Mouse (Mus musculus): ENCODE results near the gene Stkld1. TPM values are rescaled to one million over a fixed set of nuclear protein-coding genes. Genes with fewer than 3 reads are reported as not detected.
A peak's percentile ranks its signal among the peaks of the same experiment; 100 is the strongest.

Stkld1 gene
- total and polyA plus RNA-seq, 3 experiments: 0.17 to 0.48 (median 0.29) TPM

- DNase-seq: peak; percentile 90
Measured at GRCm38 (mm10) chr2:26915927-26916728, 17.7 kb upstream of the Stkld1 start, which contains the start of the genes Surf2 and Surf1. Surf2 (plus strand) TSS chr2:26916367. Surf1 (minus strand) TSS chr2:26916530.

GRCm38 (mm10) chr2:26916738-26917137 is 17.1 kb upstream of the Stkld1 start:
- no peak for DNase-seq

GRCm38 (mm10) chr2:26919684-26920083 is 14.2 kb upstream of the Stkld1 start:
- peak; percentile 56 for DNase-seq

- no peak for DNase-seq
Measured at GRCm38 (mm10) chr2:26920190-26920855, 13.5 kb upstream of the Stkld1 start.

GRCm38 (mm10) chr2:26921784-26922183 is 12.1 kb upstream of the Stkld1 start:
- DNase-seq: peak; percentile 84

- peak; percentile 47 for DNase-seq
Measured at GRCm38 (mm10) chr2:26927745-26928476, 5.9 kb upstream of the Stkld1 start.

GRCm38 (mm10) chr2:26930390-26930789 is 3.5 kb upstream of the Stkld1 start:
- peak; percentile 78 for DNase-seq

- no peak for DNase-seq
Measured at GRCm38 (mm10) chr2:26932473-26933303, 1.2 kb upstream of the Stkld1 start.

- no peak for DNase-seq
Measured at GRCm38 (mm10) chr2:26935286-26935685, 1.4 kb downstream of the Stkld1 start.

- no peak for DNase-seq
Measured at GRCm38 (mm10) chr2:26936425-26936824, 2.6 kb downstream of the Stkld1 start.

GRCm38 (mm10) chr2:26941539-26941938 is 7.7 kb downstream of the Stkld1 start:
- no peak for DNase-seq

GRCm38 (mm10) chr2:26943253-26943652 is 9.4 kb downstream of the Stkld1 start:
- DNase-seq: no peak

GRCm38 (mm10) chr2:26950411-26950810 is 16.6 kb downstream of the Stkld1 start:
- DNase-seq: no peak

- peak; percentile 56 for DNase-seq
Measured at GRCm38 (mm10) chr2:26951346-26951905, 17.6 kb downstream of the Stkld1 start.

- no peak for DNase-seq
Measured at GRCm38 (mm10) chr2:26952193-26952592, 18.3 kb downstream of the Stkld1 start.

GRCm38 (mm10) chr2:26952866-26953265 is 19.0 kb downstream of the Stkld1 start:
- DNase-seq: no peak

- no peak for DNase-seq
Measured at GRCm38 (mm10) chr2:26954735-26955395, 21.0 kb downstream of the Stkld1 start.

- no peak for DNase-seq
Measured at GRCm38 (mm10) chr2:26956811-26957487, 23.1 kb downstream of the Stkld1 start.

- no peak for DNase-seq
Measured at GRCm38 (mm10) chr2:26957488-26957859, 23.6 kb downstream of the Stkld1 start.

GRCm38 (mm10) chr2:26960756-26961155 is 26.9 kb downstream of the Stkld1 start:
- no peak for DNase-seq

All from adrenal gland, adult 2 months (tissue).